Mouse (Mus musculus) forebrain, embryonic 16.5 days (tissue): ENCODE results near the gene Park7. TPM values are rescaled to one million over a fixed set of nuclear protein-coding genes. Genes with fewer than 3 reads are reported as not detected.
A peak's percentile ranks its signal among the peaks of the same experiment; 100 is the strongest.

Source experiments
- ATAC-seq: fragments of 200-750 bp; cut with Nextera tagmentation; 2 replicates; pipeline ENCODE4 v1.8.0; 2017; ENCODE audit warnings: mild to moderate bottlenecking, moderate library complexity
- H3K27ac ChIP-seq: fragments of 300-500 bp; sonication (generic); 2 replicates; pipeline ENCODE4 v1.5.1; 2014; ENCODE audit warnings: low read length, control low read depth
- H3K27me3 ChIP-seq: fragments of 300-500 bp; sonication (generic); replicated peaks from 2 replicates; pipeline ENCODE4 v1.6.1; 2014; ENCODE audit warnings: low read length; ENCODE audit not compliant: control insufficient read depth, insufficient read depth
- H3K36me3 ChIP-seq: fragments of 300-500 bp; sonication (generic); 2 replicates; pipeline ENCODE4 v1.6.1; 2014; ENCODE audit not compliant: control insufficient read depth, insufficient read depth
- H3K4me1 ChIP-seq: fragments of 300-500 bp; sonication (generic); replicated peaks from 2 replicates; pipeline ENCODE4 v1.6.1; 2014; ENCODE audit warnings: low read length; ENCODE audit not compliant: control insufficient read depth, insufficient read depth
- H3K4me2 ChIP-seq: fragments of 300-500 bp; sonication (generic); 2 replicates; pipeline ENCODE4 v1.6.1; 2014; ENCODE audit warnings: mild to moderate bottlenecking, low read length, control low read depth
- H3K4me3 ChIP-seq: fragments of 300-500 bp; sonication (generic); replicated peaks from 2 replicates; pipeline ENCODE4 v1.5.1; 2014; ENCODE audit warnings: mild to moderate bottlenecking, low read length, control low read depth
- H3K9ac ChIP-seq: fragments of 300-500 bp; sonication (generic); replicated peaks from 2 replicates; pipeline ENCODE4 v1.6.1; 2014; ENCODE audit warnings: low read depth, low read length, control low read depth
- H3K9me3 ChIP-seq: fragments of 300-500 bp; sonication (generic); 2 replicates; pipeline ENCODE4 v1.6.1; 2016; ENCODE audit warnings: low read length; ENCODE audit not compliant: control insufficient read depth
- WGBS: fragments of 180-500 bp; shearing (Covaris S2); extraction: QIAGEN DNeasy Blood & Tissue Kit; methylation state at CpG from one replicate; pipeline ENCODE4 v1.1.7; 2014; 5-methylcytosine and 5-hydroxymethylcytosine counted together
- polyA plus RNA-seq: library from polyadenylated mRNA; unstranded; fragments of >200 nt; fragmentation: Nextera tagmentation; extraction: Ambion mirVana; gene quantifications from 2 replicates; pipeline ENCODE4 v1.2.1, GENCODE M21; 2015

Park7 gene
- polyA plus RNA-seq, result 357 and 370 TPM in 2 replicates

GRCm38 (mm10) chr4:150914290-150914733, at the start of gene Park7, which contains the start of gene Tnfrsf9:
Gene Park7, minus strand, starts transcription at chr4:150914437.
Gene Tnfrsf9, plus strand, starts transcription at chr4:150914562.
- H3K9ac ChIP-seq, result peak within 1 kb of the TSS; percentile 78
- no peaks in the 10 kb centered on the region for H3K36me3 ChIP-seq
- peaks cover 16% of the 10 kb centered on the region for H3K4me1 ChIP-seq
- H3K4me2 ChIP-seq, result peak within 1 kb of the TSS; percentile 82
- under 1% methylated on average over 48 of the region's 48 CpGs for WGBS
- H3K9me3 ChIP-seq, result no peaks in the 10 kb centered on the region
- peak within 1 kb of the TSS; percentile 75 for H3K4me3 ChIP-seq
- H3K27me3 ChIP-seq, result no peaks in the 10 kb centered on the region
- ATAC-seq, result peak; percentile 87
- H3K27ac ChIP-seq, result peak within 1 kb of the TSS; percentile 79

GRCm38 (mm10) chr4:150963711-150964110, 49.5 kb upstream of the Park7 start:
- WGBS, result 60% methylated on average over 2 of the region's 2 CpGs
- ATAC-seq, result no peak

GRCm38 (mm10) chr4:150962231-150962630, 48.0 kb upstream of the Park7 start:
- no peak overlapping the region for H3K9ac ChIP-seq
- peaks cover 4% of the 10 kb centered on the region; the same call in 1 of the 2 replicates for H3K4me1 ChIP-seq
- no peak overlapping the region for H3K4me3 ChIP-seq
- no peak overlapping the region for H3K4me2 ChIP-seq
- no peaks in the 10 kb centered on the region for H3K9me3 ChIP-seq
- no peaks in the 10 kb centered on the region for H3K27me3 ChIP-seq
- H3K27ac ChIP-seq, result no peak overlapping the region
- no peak for ATAC-seq
- no peaks in the 10 kb centered on the region for H3K36me3 ChIP-seq
- 53% methylated on average over 6 of the region's 6 CpGs for WGBS

More at GRCm38 (mm10) chr4:150963711-150964110, 49.5 kb upstream of the Park7 start:
- peaks cover 4% of the 10 kb centered on the region; the same call in 1 of the 2 replicates for H3K4me1 ChIP-seq
- no peak overlapping the region for H3K9ac ChIP-seq
- H3K4me2 ChIP-seq, result no peak overlapping the region
- H3K36me3 ChIP-seq, result no peaks in the 10 kb centered on the region
- no peaks in the 10 kb centered on the region for H3K9me3 ChIP-seq
- H3K4me3 ChIP-seq, result no peak overlapping the region
- H3K27ac ChIP-seq, result no peak overlapping the region
- no peaks in the 10 kb centered on the region for H3K27me3 ChIP-seq

GRCm38 (mm10) chr4:150958536-150958935, 44.3 kb upstream of the Park7 start:
- Histone ChIP-seq H3K9me3 (no peaks in the 10 kb centered on the region), H3K4me3 (no peak overlapping the region), H3K4me2 (no peak overlapping the region), H3K4me1 (peaks cover 5% of the 10 kb centered on the region; the same call in 1 of the 2 replicates), H3K36me3 (no peaks in the 10 kb centered on the region), H3K27ac (no peak overlapping the region), H3K9ac (no peak overlapping the region), H3K27me3 (no peaks in the 10 kb centered on the region)
- ATAC-seq, result no peak
- 80% methylated on average over 7 of the region's 7 CpGs for WGBS

- Histone ChIP-seq H3K4me3 (no peak overlapping the region), H3K27ac (no peak overlapping the region), H3K36me3 (no peaks in the 10 kb centered on the region), H3K9ac (no peak overlapping the region), H3K9me3 (no peaks in the 10 kb centered on the region), H3K4me2 (no peak overlapping the region), H3K4me1 (peaks cover 5% of the 10 kb centered on the region; the same call in 1 of the 2 replicates), H3K27me3 (no peaks in the 10 kb centered on the region)
- no peak for ATAC-seq
- 27% methylated on average over 1 of the region's 1 CpGs for WGBS
These were observed 42.8 kb upstream of the Park7 start for GRCm38 (mm10) chr4:150957106-150957458.

GRCm38 (mm10) chr4:150956369-150957105, 42.3 kb upstream of the Park7 start:
- peak; percentile 57; the same call in 1 of the 2 replicates for ATAC-seq
- H3K4me3 ChIP-seq, result no peak overlapping the region
- no peak overlapping the region for H3K27ac ChIP-seq
- no peak overlapping the region for H3K9ac ChIP-seq
- no peaks in the 10 kb centered on the region for H3K36me3 ChIP-seq
- H3K4me2 ChIP-seq, result no peak overlapping the region
- H3K4me1 ChIP-seq, result peaks cover 5% of the 10 kb centered on the region; the same call in 1 of the 2 replicates
- WGBS, result 34% methylated on average over 13 of the region's 13 CpGs
- H3K9me3 ChIP-seq, result no peaks in the 10 kb centered on the region
- no peaks in the 10 kb centered on the region for H3K27me3 ChIP-seq

GRCm38 (mm10) chr4:150950972-150951371, 36.7 kb upstream of the Park7 start:
- Histone ChIP-seq H3K27me3 (no peaks in the 10 kb centered on the region), H3K4me2 (no peak overlapping the region), H3K36me3 (no peaks in the 10 kb centered on the region), H3K4me1 (no peaks in the 10 kb centered on the region), H3K9ac (no peak overlapping the region), H3K27ac (no peak overlapping the region), H3K4me3 (no peak overlapping the region), H3K9me3 (no peaks in the 10 kb centered on the region)
- WGBS, result 84% methylated on average over 10 of the region's 10 CpGs
- no peak for ATAC-seq

- Histone ChIP-seq H3K9ac (no peak overlapping the region), H3K4me1 (no peaks in the 10 kb centered on the region), H3K4me2 (no peak overlapping the region), H3K4me3 (no peak overlapping the region), H3K9me3 (no peaks in the 10 kb centered on the region), H3K36me3 (no peaks in the 10 kb centered on the region), H3K27me3 (no peaks in the 10 kb centered on the region), H3K27ac (no peak overlapping the region)
- WGBS, result 94% methylated on average over 7 of the region's 7 CpGs
- ATAC-seq, result no peak
These were observed 30.5 kb upstream of the Park7 start for GRCm38 (mm10) chr4:150944707-150945106.

- 63% methylated on average over 13 of the region's 13 CpGs for WGBS
- no peak for ATAC-seq
These were observed 25.9 kb upstream of the Park7 start for GRCm38 (mm10) chr4:150939991-150940651.

More at GRCm38 (mm10) chr4:150939991-150940651, 25.9 kb upstream of the Park7 start:
- Histone ChIP-seq H3K36me3 (no peaks in the 10 kb centered on the region), H3K4me1 (no peaks in the 10 kb centered on the region), H3K27ac (no peak overlapping the region), H3K4me2 (no peak overlapping the region), H3K4me3 (no peak overlapping the region), H3K27me3 (no peaks in the 10 kb centered on the region), H3K9ac (no peak overlapping the region), H3K9me3 (no peaks in the 10 kb centered on the region)
